Mouse (Mus musculus): ENCODE results near the gene Apobec1.
"Not testable (repeated sequence)": the region's sequence is repeated elsewhere in the genome, so short reads cannot be mapped to it uniquely, and the experiment has no call there.

The Apobec1 gene

DNA sequence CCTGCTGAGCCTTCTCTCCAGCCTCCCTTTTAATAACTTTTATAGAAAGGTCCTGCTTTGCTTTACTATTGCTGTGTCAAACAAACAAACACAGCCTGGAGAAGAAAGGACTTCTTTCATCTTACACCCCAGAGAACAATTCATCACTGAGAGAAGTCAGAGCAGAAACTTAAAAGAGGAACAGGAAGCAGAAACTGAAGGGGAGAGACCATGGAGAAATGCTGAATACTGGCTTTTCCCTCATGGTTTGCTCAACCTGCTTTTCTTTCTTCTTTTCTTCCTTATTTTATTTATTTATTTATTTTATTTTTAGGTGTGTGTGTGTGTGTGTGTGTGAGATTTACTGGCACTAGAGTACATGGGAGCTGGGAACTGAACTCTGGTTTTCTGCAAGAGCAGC, 2.0 kb upstream of the Apobec1 start:
- no peak for DNase-seq (ENCODE audit: low spot score in 2 of 2)

DNA sequence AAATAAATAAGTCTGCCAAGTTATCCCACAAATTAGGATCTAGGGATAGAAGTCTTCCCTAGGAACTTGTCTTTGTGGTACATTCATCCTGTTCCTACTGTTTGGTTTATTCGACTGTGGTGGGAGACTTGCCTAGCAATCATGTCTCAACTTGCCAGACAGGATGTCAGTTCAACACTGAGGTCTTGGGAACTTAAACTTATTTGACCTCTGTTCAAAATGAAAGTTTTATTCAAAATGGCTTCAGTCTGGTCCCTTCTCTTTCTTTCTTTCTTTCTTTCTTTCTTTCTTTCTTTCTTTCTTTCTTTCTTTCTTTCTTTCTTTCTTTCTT, 713 bp upstream of the Apobec1 start:
- DNase-seq (ENCODE audit: low spot score in 2 of 2): no peak

DNA sequence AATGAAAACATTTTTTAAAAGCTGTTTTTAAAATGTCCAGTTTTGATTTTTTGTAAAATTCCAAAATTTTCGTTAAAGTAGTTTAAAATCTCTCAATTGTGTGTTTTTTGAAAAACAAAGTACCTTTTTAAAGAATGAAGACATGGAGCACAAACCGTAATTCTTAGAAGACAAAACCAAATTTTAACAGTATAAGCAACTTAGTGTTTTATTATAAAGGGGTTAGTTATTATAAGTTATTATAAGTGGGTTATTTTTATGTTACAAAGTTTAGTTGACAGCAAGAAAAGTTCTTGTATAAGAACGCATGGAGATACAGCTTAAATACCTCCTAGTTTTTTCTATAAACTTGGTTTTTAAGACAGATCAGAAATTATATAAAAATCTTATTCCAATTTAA, 629 bp downstream of the Apobec1 start:
- DNase-seq (ENCODE audit: low spot score in 2 of 2): no peak

DNA sequence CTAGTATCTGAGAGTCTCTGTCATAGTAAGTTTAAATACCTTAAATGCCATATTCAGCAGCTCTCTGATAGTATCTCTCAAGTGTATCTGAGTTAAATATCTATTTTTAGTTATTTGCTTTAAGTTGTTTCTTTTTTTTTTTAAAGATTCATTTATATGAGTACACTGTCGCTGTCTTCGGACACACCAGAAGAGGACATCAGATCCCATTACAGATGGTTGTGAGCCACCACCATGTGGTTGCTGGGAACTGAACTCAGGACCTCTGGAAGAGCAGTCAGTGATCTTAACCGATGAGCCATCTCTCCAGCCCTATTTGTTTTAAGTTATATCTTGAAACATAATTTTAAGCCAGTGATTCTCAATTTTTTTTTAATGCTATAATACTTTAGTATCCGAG, 1.2 kb downstream of the Apobec1 start:
- DNase-seq (ENCODE audit: low spot score in 2 of 2): no peak

DNA sequence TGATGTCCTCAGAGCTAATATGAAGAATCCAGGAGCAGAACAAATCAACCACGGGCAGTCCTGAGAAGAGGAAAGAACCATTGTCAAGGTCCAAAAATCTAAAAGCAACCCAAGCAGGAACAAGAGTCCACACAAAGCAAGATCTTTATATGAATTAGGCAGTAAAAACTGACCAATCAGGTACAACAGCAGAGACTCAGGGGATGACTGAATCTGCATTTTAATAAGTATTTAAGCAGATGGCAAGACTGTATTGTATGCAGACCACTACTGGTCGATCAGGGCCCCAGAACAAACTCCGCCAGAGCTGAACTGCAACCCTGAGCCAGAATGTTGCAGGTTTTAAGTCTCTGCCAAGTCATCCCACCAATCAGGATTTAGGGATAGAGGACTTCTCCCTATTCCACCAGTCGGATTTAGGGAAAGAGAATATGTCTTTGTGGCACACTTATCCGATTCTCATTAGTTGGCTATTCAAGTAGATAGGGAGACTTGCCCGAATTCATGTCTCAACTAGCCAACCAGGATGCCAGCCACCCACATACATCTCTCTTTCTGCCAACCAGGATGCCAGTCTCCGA, 2.1 kb downstream of the Apobec1 start:
- no peak for DNase-seq (ENCODE audit: low spot score in 2 of 2)

DNA sequence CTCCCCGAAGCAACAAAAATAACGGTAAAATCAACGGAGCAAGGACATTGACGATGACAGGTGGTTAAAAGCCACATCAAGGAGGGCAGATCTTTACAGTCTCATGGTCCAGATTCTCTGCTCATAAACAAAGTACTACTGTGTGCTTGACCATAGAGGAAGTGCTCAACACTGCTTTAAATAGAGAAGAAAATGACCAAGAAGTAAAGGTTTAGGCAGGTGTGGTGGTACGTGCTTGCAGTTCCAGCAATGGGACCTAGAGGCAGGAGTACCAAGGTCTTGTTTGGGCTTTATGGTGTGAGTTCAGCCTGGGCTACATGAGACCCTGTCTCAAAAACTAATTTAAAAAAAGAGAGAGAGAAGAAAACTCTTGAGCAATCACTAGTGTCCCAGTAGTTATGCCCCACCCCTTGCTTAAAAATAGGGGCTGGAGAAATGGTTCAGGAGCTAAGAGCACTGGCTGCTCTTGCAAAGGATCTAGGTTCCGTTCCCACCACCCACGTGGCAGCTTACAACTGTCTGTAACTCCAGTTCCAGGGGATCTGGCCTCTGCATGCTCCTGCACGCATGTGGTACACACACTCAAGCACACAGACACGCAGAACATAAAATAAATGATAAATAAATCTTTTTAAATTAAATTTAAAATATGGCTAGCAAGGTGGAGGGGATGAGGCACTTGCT, 3.0 kb downstream of the Apobec1 start:
- DNase-seq (ENCODE audit: low spot score in 2 of 2): no peak

DNA sequence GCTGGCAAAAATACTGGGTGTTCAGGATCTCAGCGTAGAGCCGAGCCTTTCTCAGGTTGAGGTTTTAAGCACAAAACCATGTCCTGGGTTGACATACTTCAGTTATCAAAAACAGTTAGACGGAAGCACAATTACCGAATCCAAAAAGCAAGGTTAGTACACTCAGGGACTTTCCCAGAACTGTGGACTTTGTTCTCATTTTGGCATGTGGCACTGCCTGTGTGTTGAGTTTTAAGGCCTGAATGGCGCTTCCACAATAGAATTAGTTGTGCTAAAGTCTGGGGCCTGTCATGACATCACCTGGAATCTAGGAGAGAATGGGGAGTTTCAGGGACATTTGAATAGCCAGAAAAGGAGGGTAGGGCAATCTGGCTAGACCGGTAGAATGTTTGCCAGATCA, 3.8 kb downstream of the Apobec1 start:
- no peak for DNase-seq (ENCODE audit: low spot score in 2 of 2)

DNA sequence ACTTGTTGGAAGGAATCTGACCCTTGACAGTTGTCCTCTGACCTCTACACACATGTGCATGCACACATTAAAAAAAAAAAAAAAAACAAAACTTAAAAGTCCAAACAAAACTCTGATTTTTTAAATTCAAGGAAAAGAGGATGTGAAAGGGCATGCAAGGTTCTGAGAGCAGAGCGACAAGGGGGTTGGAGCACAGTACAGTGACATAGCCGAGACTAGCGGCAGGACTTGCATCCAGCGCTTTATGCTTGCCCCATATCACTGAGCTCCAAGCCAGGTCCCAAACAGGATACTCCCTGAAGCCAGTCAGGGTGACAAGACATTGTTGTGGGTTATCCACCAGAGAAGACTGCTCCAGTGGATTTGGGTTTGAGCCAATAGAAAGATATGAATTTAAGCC, 4.2 kb downstream of the Apobec1 start:
- DNase-seq (ENCODE audit: low spot score in 2 of 2): no peak

DNA sequence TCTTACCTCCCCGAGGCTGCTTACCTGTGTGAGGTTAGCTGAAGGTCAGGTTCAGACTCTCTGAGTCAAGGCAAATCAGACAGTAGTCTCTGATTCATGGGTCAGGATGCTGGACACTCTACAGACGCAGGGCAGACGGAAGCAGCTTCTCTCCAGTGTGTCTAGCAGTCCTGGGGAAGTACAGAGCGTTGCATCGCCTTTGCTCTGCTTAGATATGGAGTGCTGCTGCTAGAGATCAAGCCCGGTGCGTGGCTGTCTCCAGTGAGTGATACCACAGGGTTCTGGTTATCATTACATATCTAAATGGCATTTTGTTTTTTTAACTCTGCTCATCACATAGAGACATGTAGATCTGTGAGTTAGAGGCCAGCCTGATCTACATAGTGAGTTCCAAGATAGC, 5.6 kb downstream of the Apobec1 start:
- no peak for DNase-seq (ENCODE audit: low spot score in 2 of 2)

DNA sequence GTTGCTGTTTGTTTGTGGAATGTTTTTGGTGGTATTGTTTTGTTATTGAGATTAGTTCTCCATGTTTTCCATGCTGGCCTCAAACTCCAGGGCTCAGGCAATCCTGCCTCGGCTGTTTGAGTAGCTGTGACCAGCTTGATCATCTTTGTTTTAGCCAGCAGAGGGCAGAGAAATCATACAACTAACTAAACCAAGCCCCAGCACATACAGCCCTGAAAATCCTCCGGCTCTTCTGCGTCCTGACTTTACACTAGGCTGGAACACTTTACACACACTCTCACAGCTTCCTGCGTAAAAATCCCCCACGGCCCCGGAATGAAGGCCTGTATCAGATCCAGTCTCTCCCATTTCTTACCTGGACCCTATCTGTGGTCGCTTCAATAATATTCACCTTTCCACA, 6.6 kb downstream of the Apobec1 start:
- peak in 1 of 2 experiments; percentile 22 for DNase-seq (ENCODE audit: low spot score in 2 of 2)

DNA sequence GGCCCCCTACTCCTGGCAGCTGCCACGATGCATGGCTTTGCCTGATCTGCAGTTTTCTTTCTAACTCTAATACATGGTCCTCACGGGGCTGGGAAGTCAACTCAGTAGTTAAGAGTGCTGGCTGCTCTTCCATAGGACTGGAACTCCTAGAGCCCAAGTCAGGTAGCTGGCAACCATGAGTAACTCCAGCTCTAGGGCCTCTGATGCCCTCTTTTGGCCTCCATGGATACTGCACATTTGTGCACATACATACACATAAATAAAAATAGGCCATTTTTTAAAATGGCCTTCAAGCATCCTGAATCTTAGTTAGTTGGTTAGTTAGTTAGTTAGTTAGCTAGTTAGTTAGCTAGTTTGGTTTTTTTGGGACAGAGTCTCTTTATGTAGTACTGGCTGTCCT, 9.3 kb downstream of the Apobec1 start:
- no peak for DNase-seq (ENCODE audit: low spot score in 2 of 2)

DNA sequence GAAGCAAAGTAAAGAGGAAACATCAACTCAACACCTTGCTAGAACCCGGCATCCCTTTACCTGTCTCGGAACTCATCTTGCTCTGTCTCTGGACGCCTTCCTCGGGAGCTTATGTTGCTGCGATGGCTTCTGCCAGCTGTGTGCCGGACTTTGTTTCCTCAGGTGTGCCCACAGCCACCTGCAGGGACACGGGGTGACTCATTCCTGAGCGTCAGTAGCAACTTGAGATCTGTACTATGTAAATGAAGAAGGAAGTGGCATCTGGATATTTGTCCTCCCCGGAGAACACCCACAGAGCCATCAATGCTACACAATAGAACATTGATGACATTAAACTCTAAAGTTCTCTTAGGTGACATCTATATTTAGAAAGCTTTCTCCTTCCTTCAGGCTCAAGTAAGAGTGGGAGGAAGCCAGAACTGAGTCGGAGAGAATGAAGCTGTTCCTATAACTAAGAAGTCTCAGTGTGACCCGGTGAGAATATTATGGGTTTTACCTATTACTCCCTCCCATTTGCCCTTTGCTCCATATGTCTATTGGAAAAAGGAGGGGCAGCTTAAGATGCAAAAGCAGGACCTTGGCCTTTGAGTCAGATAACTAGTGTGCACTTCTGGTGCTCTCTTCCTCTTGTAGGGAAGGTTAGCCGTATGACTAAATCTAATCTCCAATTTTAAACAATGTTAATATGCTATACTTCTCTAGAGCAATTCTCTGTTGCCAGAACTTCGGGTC, 11.1 kb downstream of the Apobec1 start:
- DNase-seq (ENCODE audit: low spot score in 2 of 2): no peak

DNA sequence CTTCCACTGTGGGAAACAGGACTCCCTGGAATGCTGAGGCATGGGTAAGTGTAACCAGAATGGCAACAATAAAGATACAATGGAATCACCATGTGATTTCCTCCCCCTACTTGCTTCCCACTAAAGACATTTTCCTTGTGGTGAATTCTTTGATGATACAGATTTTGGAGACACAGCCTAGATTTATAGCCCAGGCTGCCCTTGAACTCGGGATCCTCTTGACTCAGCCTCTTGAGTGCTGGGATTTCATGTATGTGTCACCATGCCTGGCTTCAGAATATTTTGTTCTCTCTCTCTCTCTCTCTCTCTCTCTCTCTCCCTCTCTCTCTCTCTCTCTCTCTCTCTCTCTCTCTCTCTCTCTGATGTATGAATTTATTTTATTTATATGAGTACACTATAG, 23.2 kb downstream of the Apobec1 start:
- no peak for DNase-seq (ENCODE audit: low spot score in 2 of 2)

DNA sequence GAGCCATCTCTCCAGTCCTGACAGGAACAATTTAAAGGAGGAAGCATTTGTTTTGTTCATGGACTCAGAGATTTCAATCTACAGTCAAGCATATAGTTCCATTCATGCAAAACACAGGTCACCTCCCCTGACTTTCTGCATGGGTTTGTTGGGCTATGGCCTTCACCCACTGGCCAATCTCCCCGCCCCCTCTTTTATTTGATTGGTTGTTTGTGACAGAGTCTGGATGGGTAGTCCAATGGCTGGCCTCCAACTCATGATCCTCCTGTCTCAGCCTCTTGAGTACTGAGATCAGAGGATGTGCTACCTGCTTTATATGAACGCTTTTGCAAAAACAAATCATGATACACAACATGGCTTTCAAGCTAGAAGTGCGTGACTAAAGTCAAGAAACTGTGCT, 25.2 kb downstream of the Apobec1 start:
- no peak for DNase-seq (ENCODE audit: low spot score in 2 of 2)

DNA sequence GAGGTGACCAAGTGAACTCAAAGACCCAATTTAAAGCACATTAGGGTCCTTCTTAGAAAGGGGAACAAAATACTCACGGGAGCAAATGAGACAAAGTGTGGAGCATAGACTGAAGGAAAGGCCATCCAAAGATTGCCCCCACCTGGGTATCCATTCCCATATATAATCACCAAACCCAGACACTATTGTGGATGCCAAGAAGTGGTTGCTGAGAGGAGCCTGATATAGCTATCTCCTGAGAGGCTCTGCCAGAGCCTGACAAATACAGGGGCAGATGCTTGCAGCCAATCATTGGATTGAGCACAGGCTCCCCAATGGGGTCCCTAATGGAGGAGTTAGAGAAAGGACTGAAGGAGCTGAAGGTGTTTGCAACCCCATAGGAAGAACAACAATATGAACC, 27.2 kb downstream of the Apobec1 start:
- DNase-seq (ENCODE audit: low spot score in 2 of 2): not testable (repeated sequence)

DNA sequence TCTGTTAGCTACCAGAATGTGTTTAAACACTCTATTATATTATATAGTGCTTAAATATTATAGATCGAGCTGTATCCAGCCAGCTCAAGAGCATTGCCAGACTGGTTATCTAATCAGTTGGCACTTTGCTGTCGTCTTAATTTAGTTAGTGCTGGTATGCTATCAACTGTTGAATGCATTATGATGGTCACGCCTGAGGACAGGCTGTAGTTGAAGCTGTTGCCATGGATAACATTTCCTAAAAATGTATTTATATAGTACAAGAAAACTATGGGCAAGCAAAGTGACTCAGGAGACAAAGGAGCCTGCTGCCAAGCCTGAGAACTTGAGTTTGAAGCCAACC, 30.7 kb downstream of the Apobec1 start:
- no peak for DNase-seq (ENCODE audit: low spot score in 2 of 2)

DNA sequence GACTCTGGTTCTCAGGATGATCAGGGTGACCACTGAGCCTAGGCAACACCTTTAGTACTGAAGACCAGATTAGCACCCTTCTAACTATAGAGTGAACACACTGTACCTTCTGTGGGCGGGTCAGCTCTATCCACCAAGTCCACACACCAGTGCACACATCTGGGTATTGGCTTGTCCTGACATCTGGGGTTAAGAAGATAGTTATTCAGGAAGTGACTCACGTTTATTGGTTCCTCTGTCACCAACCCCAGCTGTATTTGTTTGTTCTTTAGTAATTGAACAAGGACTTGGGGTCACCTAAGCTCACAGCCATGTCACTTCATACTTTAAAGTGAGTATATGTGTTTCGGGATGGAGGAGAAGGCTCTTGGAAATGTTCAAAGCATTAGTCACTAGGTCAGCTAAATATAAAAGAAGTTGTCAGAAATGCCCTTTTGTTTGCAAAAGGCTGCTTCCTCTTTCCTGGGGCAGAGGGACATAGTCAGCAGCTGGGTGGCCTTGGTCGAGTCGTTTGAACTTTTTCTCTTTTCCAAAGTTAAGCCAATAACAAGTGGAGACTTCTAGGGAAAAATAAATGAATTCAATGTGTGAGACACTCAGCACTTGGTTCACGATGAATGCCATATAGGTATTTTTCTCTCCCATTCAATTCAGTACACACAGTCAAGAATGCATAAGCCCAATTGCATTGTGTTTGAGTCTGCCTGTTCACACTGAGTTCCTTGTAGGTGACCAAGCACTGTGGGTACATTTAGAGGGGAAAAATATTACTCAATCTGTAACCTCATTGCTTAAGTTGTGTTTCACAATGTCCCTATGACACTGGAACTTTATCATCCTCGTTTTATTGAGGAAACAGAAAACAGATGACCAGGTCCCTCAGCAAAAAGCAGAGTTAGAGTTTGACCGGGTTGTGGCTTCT, 31.3 kb downstream of the Apobec1 start:
- no peak for DNase-seq (ENCODE audit: low spot score in 2 of 2)

DNA sequence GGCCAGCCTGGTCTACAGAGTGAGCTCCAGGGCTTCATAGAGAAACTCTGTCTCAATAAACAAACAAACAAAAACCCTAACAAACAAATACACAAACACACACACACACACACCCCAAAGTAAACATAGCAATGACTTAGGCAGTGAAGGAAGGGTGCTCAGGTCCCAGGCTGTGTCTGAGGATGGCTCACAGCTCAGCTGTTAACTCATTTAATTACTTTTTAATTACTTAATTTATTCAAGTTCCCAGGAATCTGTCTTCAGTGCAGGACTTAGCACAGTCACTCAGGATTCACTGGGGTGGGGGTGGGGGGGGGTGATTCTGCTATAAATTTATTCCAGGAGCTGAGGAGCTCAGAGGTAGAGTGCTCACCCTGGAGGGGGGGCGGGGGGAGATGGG, 32.5 kb downstream of the Apobec1 start:
- no peak for DNase-seq (ENCODE audit: low spot score in 2 of 2)

DNA sequence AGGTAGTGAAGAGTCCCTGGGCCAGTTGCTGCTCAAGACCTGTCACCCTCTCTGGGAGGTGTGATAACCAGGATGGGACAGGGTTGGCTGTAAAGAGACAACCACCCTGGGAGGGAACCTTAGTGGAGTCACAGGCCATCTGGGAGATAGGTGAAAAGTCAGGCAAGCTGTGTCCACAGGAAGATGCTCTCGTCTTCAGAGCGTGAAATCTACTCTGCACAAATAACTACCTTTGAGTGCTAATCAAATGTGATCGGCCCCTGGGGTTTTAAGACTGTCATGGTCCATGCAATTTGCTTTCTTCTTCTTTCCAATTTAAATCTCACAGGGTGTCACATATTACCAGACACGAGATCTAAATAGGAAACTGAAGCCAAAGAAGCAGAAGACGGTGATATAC, 33.1 kb downstream of the Apobec1 start:
- DNase-seq (ENCODE audit: low spot score in 2 of 2): no peak

DNA sequence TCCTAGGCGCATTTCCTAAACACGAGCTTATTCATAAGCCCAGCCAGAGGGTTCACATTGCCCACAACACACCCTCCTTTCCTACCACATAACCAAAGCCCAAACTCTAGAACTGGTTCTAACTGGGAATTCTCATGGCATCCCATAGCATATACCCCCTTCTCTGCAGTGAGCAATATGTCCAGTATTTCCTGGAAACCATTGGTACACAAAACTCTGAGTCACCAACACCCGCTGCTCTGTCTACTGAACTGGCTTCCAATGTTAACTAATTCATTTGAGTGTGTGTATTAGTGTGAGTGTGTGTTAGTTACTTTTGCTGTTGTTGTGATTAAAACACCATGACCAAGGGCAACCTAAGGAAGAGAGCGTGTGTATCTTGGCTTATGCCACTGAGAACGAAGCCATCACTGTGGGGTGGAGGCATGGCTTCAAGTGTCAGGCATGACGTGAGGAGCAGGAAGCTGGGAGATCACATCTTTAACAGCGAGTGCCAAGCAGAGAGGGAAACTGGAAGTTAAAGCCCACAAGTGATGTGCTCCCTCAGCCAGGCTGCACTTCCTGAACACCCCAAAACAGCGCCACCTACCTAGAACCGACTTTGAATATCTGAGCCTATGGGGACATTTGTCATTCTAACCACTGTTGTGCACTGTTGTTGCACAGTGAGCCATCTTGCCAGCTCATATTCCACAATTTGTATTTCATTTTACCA, 37.0 kb downstream of the Apobec1 start:
- no peak for DNase-seq (ENCODE audit: low spot score in 2 of 2)

DNA sequence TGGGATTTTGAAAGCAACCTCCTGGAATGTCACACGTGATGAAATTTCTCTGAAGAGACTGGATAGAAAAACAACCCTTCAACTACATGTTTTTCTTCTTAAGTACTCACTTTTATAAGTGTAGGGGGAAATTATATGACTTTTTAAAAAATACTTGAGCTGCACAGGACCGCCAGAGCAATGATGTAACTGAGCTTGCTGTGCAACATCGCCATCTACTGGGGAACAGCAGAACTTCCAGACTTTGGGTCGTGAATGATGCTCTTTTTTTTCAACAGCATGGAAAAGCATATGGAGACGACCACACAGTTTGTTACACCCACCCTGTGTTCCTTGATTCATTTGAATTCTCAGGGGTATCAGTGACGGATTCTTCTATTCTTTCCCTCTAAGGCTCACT, 39.8 kb downstream of the Apobec1 start:
- DNase-seq (ENCODE audit: low spot score in 2 of 2): peak; percentile 45 to 74

DNA sequence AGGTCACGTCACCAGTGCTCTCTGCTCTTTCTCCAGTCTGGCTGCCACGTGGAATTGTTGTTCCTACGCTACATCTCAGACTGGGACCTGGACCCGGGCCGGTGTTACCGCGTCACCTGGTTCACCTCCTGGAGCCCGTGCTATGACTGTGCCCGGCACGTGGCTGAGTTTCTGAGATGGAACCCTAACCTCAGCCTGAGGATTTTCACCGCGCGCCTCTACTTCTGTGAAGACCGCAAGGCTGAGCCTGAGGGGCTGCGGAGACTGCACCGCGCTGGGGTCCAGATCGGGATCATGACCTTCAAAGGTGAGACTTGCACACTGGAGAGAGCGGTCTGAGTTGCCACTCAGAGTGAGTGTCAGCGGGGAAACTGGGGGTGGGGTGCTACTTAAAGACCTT, 41.2 kb downstream of the Apobec1 start:
- no peak for DNase-seq (ENCODE audit: low spot score in 2 of 2)

All from cerebellum, postnatal 4 days (tissue).